Mouse (Mus musculus): ENCODE data around the gene Vipr1. TPM values are rescaled to one million over a fixed set of nuclear protein-coding genes. Genes with fewer than 3 reads are reported as not detected.
"Not testable (repeated sequence)": the region's sequence is repeated elsewhere in the genome, so short reads cannot be mapped to it uniquely, and the experiment has no call there.

Gene Vipr1
- 10 to 100 TPM; 17.8 to 20.5 (median 18.4) TPM for total RNA-seq (2022)

DNA sequence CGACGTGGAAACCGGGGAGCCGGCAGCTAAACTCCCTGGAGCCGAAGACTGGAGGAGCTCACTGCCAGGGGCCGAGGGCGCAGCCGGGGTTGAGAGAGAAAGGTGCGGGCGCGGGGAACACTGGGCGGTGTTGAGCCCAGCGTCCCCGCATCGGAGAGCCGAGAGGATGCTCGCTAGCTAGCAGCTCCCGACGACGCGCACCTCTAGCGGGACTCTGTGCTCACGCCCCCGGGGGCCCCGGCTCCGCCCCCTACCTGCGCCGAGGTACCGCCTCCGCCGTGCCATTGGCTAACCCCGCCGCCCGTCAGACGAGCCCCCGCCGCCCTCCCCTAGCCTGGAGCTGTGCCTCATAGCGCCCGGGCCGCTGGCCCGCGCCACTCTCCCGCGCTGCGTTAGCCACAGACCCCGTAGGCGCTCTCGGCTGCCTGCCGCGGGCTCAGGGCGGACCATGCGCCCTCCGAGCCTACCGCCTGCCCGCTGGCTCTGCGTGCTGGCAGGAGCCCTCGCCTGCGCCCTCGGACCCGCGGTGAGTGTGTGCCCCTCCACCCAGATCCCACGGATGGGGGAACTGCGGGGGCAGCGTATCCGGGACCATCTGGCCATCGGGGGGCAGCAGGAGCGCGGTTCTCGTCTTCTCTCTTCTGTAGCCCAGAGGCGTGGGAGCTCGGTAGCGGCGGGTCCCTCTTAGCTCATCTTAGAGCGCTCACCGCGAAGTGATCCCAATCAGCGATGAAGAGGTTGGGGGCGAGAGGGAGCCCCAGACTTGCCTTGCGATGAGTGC is at the start of gene Vipr1:
Vipr1 (plus strand) TSS at position 316 of the 781 bp plus-strand sequence.
- peak; percentile 63 to 80 for DNase-seq (ENCODE audit: low spot score in 2 of 2)

DNA sequence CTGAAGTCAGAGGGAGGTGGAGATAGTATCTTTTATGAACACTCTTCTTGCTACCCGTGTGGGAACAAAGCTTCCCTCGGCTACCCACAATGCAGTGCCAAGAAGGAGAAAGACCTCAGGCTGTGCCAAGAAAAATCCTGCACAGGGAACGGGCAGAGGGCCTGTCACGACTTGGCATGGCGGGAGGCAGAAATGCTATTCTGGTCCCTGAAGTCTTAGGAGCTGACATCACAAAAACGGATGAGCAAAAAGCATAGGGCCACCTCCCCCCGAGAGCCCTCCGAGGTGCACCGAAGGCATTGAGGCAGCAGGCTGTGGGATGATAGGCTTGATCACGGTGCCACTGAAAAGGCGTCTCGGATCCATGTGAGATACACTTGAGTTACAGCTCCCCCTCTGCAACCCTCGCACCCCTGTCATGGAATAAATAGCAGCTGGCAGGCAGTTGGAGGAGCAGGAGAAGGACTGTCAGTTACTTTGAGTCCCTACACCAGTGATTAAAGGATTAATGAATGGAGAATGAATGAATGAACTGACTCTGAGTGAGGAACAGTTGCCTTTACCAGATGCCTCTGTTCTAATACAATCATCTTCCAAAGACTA is 49.5 kb upstream of the Vipr1 start:
- DNase-seq (ENCODE audit: low spot score in 2 of 2), result no peak

DNA sequence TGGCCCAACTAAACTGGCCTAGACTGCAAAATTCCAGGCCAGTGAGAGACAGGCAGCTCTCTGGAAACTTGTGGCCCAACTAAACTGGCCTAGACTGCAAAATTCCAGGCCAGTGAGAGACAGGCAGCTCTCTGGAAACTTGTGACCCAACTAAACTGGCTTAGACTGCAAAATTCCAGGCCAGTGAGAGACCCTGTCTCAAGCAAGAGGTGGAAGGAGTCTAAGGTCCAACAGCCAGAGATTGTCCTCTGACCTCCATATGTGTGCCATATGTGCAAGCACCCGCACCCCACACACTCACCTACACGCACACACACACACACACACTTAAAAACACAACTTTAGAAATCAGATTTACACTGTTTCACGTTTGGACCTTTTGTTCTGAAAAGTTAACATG is 48.7 kb upstream of the Vipr1 start:
- not testable (repeated sequence) for DNase-seq (ENCODE audit: low spot score in 2 of 2)

DNA sequence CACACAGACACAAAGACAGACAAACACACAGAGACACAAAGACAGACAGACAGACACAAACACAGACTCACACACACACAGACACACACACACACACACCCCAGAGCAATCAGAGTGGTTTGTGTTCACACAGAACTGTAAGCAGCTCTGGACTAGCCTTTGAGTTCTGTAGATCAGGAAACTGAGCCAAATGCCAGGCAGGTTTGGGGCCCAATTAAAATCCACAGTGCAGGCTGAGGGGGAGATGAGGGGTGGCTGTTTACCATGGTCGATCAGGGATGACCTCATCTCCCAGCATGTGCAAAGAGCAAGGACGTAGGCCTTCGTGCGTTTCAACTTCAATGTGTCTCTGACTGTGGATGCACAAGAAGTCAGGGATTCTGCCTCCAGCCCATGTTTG is 47.7 kb upstream of the Vipr1 start:
- DNase-seq (ENCODE audit: low spot score in 2 of 2), result no peak

DNA sequence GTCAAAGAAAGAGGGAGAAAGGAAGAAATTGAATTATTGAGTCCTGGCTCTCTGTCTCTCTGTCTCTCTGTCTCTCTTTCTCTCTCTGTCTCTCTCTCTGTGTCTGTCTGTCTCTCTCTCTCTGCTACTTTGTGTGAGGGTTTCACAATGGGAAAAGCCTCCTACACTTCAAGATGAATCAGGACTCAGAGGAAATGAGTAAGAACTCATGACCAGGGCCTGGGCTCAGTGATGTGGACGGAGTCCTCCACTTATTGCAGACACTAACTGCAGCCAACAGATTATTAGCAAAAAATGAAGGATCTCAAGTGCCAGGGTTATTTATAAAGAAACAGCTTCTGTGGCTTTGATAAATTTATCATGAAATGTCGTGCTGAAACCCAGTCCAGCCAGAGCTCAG is 44.4 kb upstream of the Vipr1 start:
- no peak for DNase-seq (ENCODE audit: low spot score in 2 of 2)

DNA sequence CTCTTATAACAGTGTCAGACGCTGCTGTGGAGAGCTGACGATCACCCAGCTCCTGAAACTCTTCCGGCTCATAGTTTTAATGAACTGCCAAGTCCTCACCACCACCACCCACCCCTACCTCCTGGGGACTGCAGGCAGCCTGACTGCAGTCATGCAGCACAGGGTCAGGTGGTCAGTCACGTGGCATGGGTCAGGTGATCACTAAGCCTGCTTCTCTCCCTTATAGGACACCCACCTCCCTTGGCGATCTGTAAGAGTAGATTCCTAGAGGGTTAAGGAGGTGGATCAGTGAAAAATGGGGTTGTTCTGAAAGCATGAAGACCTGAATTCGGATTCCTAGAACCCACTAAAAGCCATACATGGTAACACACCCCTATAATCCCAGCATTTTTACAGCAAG is 43.0 kb upstream of the Vipr1 start:
- no peak for DNase-seq (ENCODE audit: low spot score in 2 of 2)

DNA sequence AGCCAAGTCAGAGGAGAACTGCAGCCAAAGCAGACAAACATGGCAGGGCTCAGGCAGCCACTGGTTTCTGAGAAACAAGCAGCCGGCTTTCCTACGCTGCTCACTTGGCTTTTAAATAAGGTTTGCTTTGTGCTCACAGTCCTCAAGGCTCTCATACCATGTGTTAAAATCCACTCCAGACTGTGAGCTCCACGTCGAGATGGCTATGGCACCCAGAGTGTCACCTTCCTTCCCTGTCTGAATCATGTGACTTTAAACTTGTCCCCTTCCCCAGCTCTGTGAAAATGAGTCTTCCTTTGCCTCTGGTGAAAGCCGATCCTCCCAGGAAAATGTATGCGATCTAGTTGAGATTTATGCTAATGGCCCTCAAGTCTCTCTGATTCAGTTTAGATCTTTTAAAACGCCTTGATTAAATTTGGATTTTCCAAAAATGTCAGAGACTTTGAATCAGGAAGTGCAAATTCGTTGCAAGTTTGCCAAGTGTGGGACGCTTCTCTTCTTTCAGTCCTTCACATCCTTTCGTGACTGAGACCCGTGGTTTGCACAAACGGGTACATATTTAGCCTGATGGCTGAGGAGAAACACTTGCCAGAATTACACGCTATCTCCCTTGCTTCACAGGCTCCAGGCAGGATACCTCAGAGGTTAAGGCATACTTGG is 42.2 kb upstream of the Vipr1 start:
- peak in 1 of 2 experiments; percentile 56 for DNase-seq (ENCODE audit: low spot score in 2 of 2)

DNA sequence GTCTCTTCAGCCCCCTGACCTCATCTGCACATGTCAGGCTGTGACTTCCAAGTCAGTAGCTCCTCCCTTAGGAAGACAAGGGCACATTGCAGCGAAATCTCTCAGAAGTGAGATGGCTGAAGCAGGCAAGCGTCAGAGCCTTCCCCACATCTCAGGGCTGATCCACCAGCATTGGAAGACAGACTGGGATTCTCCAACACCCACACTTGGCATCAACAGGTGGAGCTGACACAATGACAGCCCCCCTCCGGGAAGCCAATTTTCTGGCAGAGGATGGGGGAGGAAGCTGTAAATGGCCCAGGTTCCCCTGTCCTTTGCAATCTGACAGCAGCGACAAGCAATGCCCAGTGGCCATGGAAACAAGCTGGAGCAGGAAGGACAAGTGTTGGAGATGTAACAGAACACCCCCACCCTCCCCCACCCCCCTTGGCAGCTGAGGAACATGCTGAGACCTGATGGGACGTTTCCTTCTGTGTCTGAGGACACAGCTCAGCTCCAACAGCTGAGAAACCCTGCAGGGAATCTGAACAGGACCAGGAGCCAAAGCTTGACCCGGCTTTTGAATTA is 41.6 kb upstream of the Vipr1 start:
- DNase-seq (ENCODE audit: low spot score in 2 of 2), result peak; percentile 40 to 56

DNA sequence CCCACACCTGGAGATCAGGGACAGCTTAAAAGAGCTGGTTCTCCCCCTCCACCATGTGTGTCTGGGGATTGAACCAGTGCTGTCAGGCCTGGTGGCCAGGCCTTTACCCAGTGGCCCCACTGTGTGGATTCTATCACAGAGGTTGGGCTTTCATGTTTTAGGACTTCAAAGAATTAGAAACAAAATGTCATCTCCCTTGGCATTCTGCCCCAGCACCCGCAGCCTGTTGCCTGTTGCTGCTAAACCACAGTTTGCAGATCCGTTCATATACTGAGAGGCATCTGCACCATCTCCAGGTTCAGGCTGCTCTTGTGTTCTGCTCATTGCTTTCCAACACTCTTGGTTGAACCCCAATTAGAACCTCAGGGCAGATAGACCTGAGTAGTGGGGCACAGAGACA is 40.1 kb upstream of the Vipr1 start:
- no peak for DNase-seq (ENCODE audit: low spot score in 2 of 2)

DNA sequence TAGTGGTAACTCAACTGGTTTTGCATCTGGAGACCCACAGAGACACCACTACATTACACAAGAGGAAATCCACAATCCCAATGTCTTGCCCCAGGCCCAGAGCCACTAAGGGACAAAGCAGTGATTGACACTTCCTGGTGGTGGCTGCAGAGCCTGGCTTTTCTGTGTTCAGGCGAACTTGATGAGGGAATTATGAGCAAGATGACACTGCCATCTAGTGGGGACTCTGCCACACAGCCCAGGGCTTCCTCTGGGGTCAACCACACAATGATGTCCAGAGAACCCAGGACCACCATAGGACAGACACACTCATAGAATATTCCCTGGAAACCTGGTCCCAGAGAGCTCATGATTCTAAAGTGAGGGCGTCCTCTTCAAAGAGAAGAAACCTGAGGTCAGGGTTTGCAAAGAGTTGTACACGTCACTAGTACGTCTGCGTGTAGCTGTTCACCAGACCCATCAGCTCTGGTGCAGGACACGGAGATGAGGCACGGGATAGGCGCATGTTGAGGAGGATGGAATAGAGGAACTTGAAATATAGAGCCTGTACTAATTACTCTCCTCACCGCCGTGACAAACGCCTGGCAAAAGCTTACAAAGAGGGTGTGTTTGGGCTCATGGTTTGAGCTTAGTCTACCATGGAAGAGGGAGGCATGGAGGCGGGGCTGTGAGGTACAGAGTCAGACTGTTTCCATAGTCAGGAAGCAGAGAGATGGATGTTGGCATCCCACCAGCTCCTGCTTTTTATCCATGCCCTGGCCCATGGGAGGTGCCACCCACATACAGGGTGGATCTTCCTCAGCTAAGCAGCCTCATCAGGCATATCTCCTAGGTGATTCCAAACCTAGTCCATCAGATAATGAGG is 36.9 kb upstream of the Vipr1 start:
- DNase-seq (ENCODE audit: low spot score in 2 of 2), result peak; percentile 59 to 84

DNA sequence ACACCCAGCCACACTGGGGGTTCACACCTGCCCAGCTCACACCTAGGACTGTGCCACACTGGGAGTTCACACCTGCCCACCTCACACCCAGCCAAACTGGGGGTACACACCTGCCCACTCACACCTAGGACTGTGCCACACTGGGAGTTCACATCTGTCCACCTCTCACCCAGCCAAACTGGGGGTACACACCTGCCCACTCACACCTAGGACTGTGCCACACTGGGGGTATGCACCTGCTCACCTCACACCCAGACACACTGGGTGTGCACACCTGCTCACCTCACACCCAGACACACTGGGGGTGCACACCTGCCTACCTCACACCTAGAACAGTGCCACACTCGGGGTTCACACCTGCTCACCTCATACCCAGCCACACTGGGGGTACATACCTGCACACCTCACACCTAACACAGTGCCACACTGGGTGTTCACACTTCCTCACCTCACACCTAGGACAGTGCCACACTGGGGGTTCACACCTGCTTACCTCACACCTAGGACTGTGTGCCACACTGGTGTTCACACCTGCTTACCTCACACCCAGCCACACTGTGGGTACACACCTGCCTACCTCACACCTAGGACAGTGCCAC is 35.9 kb upstream of the Vipr1 start:
- no peak for DNase-seq (ENCODE audit: low spot score in 2 of 2)

DNA sequence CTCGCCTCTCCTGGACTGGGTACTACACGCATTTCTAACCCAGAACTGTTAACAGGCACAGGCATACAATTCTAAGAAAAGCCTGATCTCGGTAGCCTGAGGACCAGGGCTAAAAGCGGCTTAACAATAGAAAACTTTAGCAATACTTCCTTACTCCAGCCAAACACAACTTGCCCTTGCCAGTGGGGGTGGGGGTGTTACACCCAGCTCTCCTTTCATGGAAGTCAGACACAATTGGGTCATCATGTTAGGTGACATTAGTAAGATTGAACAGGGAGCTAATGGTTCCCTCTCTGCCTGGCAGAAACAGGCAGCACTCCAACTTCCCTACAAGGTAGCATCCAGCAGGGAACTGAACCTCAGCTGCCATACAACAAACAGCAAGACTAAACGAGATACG is 33.1 kb upstream of the Vipr1 start:
- no peak for DNase-seq (ENCODE audit: low spot score in 2 of 2)

DNA sequence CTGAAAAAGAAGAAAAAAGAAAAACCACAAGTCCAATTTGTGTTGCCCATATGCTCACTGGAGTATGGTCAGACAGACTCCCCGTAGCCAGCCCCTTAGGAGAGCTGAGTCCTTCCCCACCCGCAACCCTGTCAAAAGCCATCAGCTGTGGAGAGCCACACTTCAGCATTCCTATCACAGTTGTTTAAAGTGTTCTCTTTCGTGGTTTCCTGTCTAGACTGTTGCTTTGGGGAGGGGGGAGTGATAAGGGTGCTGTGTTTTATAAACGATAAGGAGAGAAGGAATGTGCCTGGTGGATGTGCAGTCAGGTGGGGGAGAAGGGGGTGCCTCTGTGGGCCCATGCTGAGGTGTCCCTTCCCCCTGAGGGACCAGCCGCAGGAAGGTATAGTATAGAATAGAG is 29.3 kb upstream of the Vipr1 start:
- no peak for DNase-seq (ENCODE audit: low spot score in 2 of 2)

DNA sequence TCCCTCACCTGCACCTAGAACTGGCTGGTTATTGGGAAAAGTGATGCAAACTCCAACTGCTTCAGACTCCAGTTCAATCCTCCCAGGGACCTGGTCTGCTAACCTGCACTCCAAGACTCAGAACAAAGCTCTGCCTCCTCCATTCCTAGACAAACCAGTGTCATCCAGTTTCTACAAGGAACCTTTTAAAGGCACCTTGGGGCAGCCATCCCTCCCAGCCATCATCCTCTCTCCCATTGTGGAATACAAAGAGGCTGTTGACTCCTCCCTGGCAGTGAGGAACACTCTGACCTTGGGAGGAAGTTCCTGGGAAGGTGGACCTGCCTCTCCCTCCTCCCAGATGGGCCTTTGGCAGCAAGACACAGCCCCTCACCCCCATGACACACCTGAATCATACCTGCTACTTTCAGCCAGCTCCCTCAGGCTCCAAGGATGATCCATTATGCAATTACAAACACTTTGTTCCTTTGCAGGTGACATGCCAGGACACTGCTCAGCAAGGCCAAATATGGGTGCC is 28.2 kb upstream of the Vipr1 start:
- no peak for DNase-seq (ENCODE audit: low spot score in 2 of 2)

DNA sequence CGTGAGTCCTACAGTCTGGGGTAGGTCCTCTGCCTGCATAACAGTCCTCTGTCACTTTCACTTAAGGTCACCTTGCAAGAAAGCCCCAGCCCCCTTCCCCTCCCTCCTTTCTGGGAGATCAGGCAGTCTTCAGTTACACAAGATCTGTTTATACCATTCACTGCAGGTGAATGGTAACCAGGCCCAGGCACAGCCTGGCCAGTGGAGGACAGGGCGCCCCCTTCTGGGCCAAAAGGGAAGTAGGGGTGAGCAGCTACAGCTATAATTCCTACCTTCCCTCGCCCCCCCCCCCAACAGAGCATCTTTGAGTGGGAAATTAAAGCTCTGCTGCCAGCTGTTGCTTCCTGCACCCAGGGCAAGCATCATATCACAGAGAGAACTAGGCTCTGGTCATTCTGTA is 26.0 kb upstream of the Vipr1 start:
- DNase-seq (ENCODE audit: low spot score in 2 of 2), result no peak

DNA sequence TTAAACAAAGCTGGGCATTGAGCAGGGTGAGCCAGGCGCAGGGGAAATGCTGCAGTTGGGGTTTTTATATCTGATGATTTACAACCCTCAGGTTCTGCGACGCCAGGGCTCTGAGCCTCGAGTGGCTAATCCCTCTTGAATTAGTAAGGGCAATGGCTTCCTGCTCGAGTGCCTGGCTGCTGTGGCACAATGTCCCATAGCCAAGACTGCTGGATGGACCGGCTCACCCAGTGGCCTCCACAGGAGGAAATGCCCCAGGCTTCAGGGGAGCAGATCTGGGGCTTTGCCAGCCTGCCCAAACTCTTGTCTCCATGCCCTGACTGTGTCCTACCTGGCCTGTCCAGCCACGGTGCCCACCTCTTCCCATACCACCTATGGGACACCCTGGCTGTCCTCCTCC is 23.1 kb upstream of the Vipr1 start:
- DNase-seq (ENCODE audit: low spot score in 2 of 2), result no peak

DNA sequence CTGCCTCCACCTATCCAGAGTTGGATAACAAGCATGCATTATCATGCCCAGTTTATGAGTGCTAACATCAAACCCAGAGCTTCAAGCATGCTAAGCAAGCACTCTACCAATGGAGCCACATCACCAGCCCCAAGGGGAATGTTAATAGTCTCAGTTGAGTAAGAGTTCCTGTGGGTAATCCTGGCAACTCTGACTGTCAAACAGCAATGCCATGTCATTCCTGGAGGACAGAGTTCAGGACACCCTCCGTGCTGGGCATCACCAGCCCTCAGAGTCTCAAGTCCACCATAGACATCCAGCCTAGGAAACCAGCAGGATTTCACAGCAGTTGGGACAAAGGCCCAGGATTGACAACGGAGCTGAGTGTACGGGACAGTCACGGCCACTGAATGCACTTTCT is 19.3 kb upstream of the Vipr1 start:
- no peak for DNase-seq (ENCODE audit: low spot score in 2 of 2)

DNA sequence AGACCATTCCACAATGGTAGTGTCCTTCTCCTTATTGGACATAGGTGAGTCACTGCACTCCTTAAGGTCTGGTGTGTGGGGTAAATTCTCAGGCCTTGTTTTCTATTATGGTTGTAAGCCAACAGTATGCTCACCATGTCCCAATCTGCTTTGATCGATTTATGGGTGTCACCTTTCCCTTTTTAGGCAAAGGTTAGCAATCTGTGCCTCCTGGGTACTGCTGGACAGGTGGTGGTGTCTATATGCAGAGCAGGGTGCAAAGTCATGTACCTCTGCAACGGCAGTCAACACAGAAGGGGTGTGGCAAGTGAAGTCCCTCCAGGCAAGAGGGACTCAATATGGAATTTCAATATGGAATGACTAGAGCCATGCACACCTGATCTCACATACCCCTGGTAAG is 17.6 kb upstream of the Vipr1 start:
- DNase-seq (ENCODE audit: low spot score in 2 of 2), result no peak

DNA sequence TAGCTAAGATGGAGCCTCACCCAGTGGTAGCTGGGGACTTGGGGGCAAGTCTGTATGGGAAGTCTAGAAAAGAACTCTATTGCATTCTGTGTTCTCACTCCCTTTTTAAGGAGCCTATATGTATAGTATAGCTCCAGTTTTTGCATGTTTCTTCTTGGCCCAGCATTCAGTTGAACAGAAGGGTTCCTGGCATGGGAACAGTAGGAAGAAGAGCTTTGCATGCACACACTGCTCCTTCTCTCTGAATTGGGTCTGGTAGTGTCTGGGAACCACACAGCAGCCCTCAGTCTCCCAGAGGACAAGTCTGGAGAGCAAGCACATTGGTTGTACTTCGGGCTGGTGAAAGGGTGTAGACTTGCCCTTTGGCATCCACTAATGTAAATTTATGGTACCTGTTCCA is 11.9 kb upstream of the Vipr1 start:
- DNase-seq (ENCODE audit: low spot score in 2 of 2), result no peak

DNA sequence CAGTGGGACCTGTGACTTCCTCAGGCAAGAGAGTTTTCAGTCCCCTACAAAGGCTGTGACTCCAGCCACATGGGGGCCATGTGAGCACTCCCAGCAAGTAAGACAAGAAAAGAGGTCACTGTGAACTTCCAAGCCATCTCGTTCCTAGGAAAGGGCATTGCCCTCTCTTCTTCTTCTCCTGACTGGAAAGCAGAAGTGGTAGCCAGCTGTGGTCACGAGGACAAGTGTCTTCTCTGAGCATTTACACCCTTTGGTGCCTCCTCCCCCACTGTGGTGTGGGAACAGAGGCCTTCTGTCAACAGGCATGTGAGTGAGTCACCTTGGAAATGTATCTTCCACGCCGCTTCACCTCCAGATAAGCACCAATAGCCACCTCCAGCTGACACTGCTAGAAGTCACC is 10.6 kb upstream of the Vipr1 start:
- DNase-seq (ENCODE audit: low spot score in 2 of 2), result no peak

DNA sequence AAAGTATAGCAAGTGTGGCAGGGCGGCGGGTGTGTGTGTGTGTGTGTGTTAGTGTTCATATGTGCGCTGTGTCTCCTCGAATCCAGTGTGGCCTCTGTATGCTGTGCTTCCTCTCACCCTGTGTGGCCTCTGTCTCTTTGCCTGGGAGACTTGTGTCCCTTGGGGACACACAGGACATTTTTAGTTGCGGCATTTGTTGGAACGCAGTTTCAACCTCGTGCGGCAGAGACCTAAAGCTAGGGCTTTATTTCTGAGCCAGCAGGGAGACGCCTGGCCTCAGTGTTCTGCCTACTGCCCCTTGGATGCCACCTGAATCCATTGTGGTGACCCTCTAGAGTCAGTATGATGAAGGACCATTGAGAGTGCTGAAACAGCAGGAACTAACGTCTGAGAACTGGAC is 9.6 kb upstream of the Vipr1 start:
- no peak for DNase-seq (ENCODE audit: low spot score in 2 of 2)

All from layer of hippocampus, adult 8-10 months (tissue).